Comparison of ENCODE assay signal across 24 mouse cellular contexts in the genomic region with DNA sequence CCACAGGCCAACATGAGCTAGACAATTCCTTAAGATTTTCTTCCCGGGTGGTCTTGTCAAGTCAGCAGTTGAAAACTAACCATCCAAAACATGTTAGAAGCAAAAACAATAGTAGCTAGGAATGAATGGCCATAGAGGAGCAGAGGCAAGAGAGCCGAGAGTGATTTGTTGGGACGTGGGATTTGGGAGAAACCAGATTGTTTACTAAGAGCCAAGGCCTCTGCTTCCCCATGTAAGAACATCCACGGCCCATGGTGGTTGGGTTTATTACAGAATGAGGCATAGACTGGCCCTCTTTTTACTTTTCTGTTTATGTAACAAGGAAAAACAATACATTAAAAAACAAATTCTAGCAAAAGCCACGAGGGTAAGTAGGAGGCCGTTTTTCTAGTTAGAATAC. TPM values are rescaled to one million over a fixed set of nuclear protein-coding genes. Genes with fewer than 3 reads are reported as not detected.
A peak's percentile ranks its signal among the peaks of the same experiment; 100 is the strongest.
DNase-seq lines count a peak whose midpoint lies in the region; ATAC-seq and TF ChIP-seq lines count a peak whose summit lies in the region.
"Had no signal": no experiment of that assay in that cellular context is flagged by ENCODE, and none has a peak within 500 bp of the region (broad histone marks: within the 10 kb centered on the region; RNA-seq: fewer than 3 reads in every experiment).

No protein-coding gene starts in this region.

- H3K36me3 ChIP-seq in kidney, embryonic 14.5 days (ENCODE audit: control insufficient read depth, insufficient read depth, low read length) = no peaks in the 10 kb centered on the region
- H3K36me3 ChIP-seq in kidney, embryonic 16.5 days (ENCODE audit: insufficient read depth, low read length) = 0 out of 2 replicates have a peak, but pooled peaks cover 5% of the 10 kb centered on the region
- no peaks in the 10 kb centered on the region for H3K36me3 ChIP-seq in kidney, postnatal 0 days (ENCODE audit: insufficient read depth, low read length)
- H3K36me3 ChIP-seq: embryonic facial prominence, embryonic 12.5 days; forebrain, embryonic 15.5 days had no signal

- no peaks in the 10 kb centered on the region for H3K9me3 ChIP-seq in kidney, embryonic 14.5 days (ENCODE audit: control insufficient read depth, low read length)
- no peaks in the 10 kb centered on the region; the same call in 1 of the 2 replicates for H3K9me3 ChIP-seq in kidney, embryonic 16.5 days (ENCODE audit: low read length)
- H3K9me3 ChIP-seq in kidney, postnatal 0 days (replicated peaks; ENCODE audit: low read length) = no peaks in the 10 kb centered on the region
- H3K9me3 ChIP-seq: embryonic facial prominence, embryonic 10.5 days; embryonic facial prominence, embryonic 12.5 days; forebrain, embryonic 13.5 days; forebrain, embryonic 15.5 days; G1E had no signal

- H3K27ac ChIP-seq in kidney, embryonic 14.5 days (ENCODE audit: low read depth, low read length) = peak overlapping the region; percentile 37; the same call in 1 of the 2 replicates
- H3K27ac ChIP-seq in kidney, embryonic 16.5 days (ENCODE audit: low read length) = no peak overlapping the region
- 0 out of 2 replicates have a peak overlapping the region, but pooled peaks have one; percentile 25 for H3K27ac ChIP-seq in kidney, postnatal 0 days
- H3K27ac ChIP-seq: embryonic facial prominence, embryonic 10.5 days; embryonic facial prominence, embryonic 12.5 days; forebrain, embryonic 13.5 days; forebrain, embryonic 15.5 days had no signal

- H3K4me2 ChIP-seq in kidney, embryonic 14.5 days (replicated peaks; ENCODE audit: low read depth, low read length) = no peak overlapping the region
- no peak overlapping the region for H3K4me2 ChIP-seq in kidney, embryonic 16.5 days (replicated peaks; ENCODE audit: low read depth, low read length)
- H3K4me2 ChIP-seq in kidney, postnatal 0 days (ENCODE audit: low read length) = no peak overlapping the region
- H3K4me2 ChIP-seq: embryonic facial prominence, embryonic 12.5 days; forebrain, embryonic 13.5 days; forebrain, embryonic 15.5 days had no signal

- DNase-seq in heart, adult 11 months = peak; percentile 54
- DNase-seq in heart, postnatal 25 days (ENCODE audit: low spot score) = no peak
- DNase-seq in kidney, postnatal 0 days (ENCODE audit: low spot score) = peak; percentile 22
- no peak for DNase-seq in kidney, postnatal 14 days
- DNase-seq: adrenal gland, adult 8-10 months; adrenal gland, postnatal 14 days; adrenal gland, postnatal 36 days; B cell, adult 2 months; cerebellum, adult 11-12 months; cerebellum, adult 2 months; cerebellum, adult 9-10 months; cerebellum, postnatal 10 days; cerebellum, postnatal 25 days had no signal

- no peak for TF ChIP-seq CTCF in kidney, postnatal 0 days (IDR thresholded peaks at IDR 0.05; ENCODE audit: low read depth)

- no peak overlapping the region for H3K4me3 ChIP-seq in kidney, embryonic 14.5 days (ENCODE audit: low read length)
- H3K4me3 ChIP-seq in kidney, embryonic 16.5 days (ENCODE audit: low read length) = no peak overlapping the region
- no peak overlapping the region for H3K4me3 ChIP-seq in kidney, postnatal 0 days (replicated peaks; ENCODE audit: low read depth, low read length)
- H3K4me3 ChIP-seq: embryonic facial prominence, embryonic 10.5 days; embryonic facial prominence, embryonic 12.5 days; forebrain, embryonic 13.5 days; forebrain, embryonic 15.5 days had no signal

- intact Hi-C loops in heart, postnatal 25 days (cut with DNase I) = no loop called here

- no peak overlapping the region for H3K9ac ChIP-seq in kidney, embryonic 14.5 days (ENCODE audit: low read depth, low read length)
- H3K9ac ChIP-seq in kidney, embryonic 16.5 days (replicated peaks; ENCODE audit: low read length) = no peak overlapping the region
- no peak overlapping the region for H3K9ac ChIP-seq in kidney, postnatal 0 days (ENCODE audit: low read depth, low read length)
- H3K9ac ChIP-seq: embryonic facial prominence, embryonic 12.5 days; forebrain, embryonic 13.5 days; forebrain, embryonic 15.5 days had no signal

- WGBS in kidney, embryonic 14.5 days = 42% methylated on average over 6 of the region's 6 CpGs
- 47% methylated on average over 6 of the region's 6 CpGs for WGBS in kidney, embryonic 16.5 days
- 40% methylated on average over 6 of the region's 6 CpGs for WGBS in kidney, postnatal 0 days

- no peak for ATAC-seq in kidney, embryonic 14.5 days (ENCODE audit: low FRiP score, low TSS enrichment)
- no peak for ATAC-seq in kidney, embryonic 16.5 days (ENCODE audit: low FRiP score, low TSS enrichment)
- no peak for ATAC-seq in kidney, postnatal 0 days (replicated peaks; ENCODE audit: low FRiP score, low read depth)
- ATAC-seq: activated CD4-positive, CD25-positive, alpha-beta regulatory T cell, adult 4 months; CD4-positive, CD25-positive, alpha-beta regulatory T cell, adult 4 months; forebrain, embryonic 13.5 days; forebrain, embryonic 15.5 days; Patski had no signal

- peaks cover 4% of the 10 kb centered on the region; the same call in 1 of the 2 replicates for H3K4me1 ChIP-seq in kidney, embryonic 14.5 days (ENCODE audit: control insufficient read depth, insufficient read depth, low read length)
- peaks cover 28% of the 10 kb centered on the region for H3K4me1 ChIP-seq in kidney, embryonic 16.5 days (ENCODE audit: insufficient read depth, low read length)
- 0 out of 2 replicates have a peak, but pooled peaks cover 2% of the 10 kb centered on the region for H3K4me1 ChIP-seq in kidney, postnatal 0 days (replicated peaks; ENCODE audit: insufficient read depth, low read length)
- H3K4me1 ChIP-seq: forebrain, embryonic 13.5 days; forebrain, embryonic 15.5 days had no signal

- no peaks in the 10 kb centered on the region for H3K27me3 ChIP-seq in kidney, embryonic 14.5 days (ENCODE audit: control insufficient read depth, insufficient read depth, low read length)
- H3K27me3 ChIP-seq in kidney, embryonic 16.5 days (ENCODE audit: insufficient read depth, low read length) = no peaks in the 10 kb centered on the region
- no peaks in the 10 kb centered on the region for H3K27me3 ChIP-seq in kidney, postnatal 0 days (ENCODE audit: insufficient read depth, low read length)
- H3K27me3 ChIP-seq: CH12.LX; embryonic facial prominence, embryonic 12.5 days; forebrain, embryonic 13.5 days; forebrain, embryonic 15.5 days; Patski had no signal

RNA-seq across cellular contexts. Expression of gene Dera, which starts 54.4 kb away (rescaled TPM):
- 1 to 10 TPM; 5.5 to 8.8 TPM for total RNA-seq in heart, postnatal 25 days (2021)
- 68.7 and 73.1 TPM in 2 replicates for polyA plus RNA-seq in kidney, embryonic 14.5 days (2014; fragmentation: Nextera tagmentation; extraction: Ambion mirVana)
- polyA plus RNA-seq in kidney, embryonic 16.5 days (2015; fragmentation: Nextera tagmentation; extraction: Ambion mirVana) = 76.2 and 79.0 TPM in 2 replicates
- 85.5 and 92.3 TPM in 2 replicates for polyA plus RNA-seq in kidney, postnatal 0 days (2015; fragmentation: Nextera tagmentation; extraction: Ambion mirVana)

Comparison
In these comparisons a context has a peak if more than half of its experiments do, and no peak if none do; other contexts are left out.
1. DNase-seq: peak in heart, adult 11 months (single experiment) and kidney, postnatal 0 days (single experiment); none in heart, postnatal 25 days (single experiment) and kidney, postnatal 14 days (single experiment).